Mouse (Mus musculus) bone marrow, adult 2 months (tissue): ENCODE data around the gene Gadd45g.

Source experiments
- CTCF ChIP-seq: fragments of 200-500 bp; IDR thresholded peaks from 2 replicates; pipeline ENCODE4 v1.5.1; 2011; ENCODE audit warnings: low read length, control low read depth; ENCODE audit not compliant: control insufficient read depth, insufficient read depth
- POLR2A ChIP-seq: fragments of 200-500 bp; IDR thresholded peaks from 2 replicates; pipeline ENCODE4 v1.6.1; 2011; ENCODE audit warnings: low read depth, mild to moderate bottlenecking, control low read depth, low read length, borderline replicate concordance; ENCODE audit not compliant: control insufficient read depth

DNA sequence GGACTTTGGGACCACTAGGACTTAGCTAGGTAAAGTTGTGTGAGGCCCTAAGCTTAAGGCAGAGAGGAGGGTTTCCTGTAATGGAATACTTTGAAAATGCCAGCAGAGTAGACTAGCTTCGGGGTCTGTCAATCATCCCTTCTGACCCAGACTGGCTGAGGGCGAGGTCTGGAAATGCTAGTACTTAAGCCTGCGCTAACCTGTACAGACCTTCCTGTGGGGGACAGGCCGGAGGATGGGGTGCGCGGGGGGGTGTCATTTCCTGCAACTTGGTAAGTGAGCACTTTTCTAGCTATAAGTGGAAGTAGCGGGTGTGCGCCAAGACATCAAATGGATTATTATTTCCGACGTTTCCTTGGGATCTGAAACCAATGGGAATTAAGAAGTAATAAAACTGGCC lies 2.4 kb upstream of the Gadd45g start:
- TF ChIP-seq POLR2A (no peak), CTCF (no peak)
